Mouse (Mus musculus): ENCODE measurements at regions not wholly inside any gene's neighbourhood (a gene's known extent, or its start where the extent isn't known, plus 50 kb on each side); places are given as distances from the start of the nearest gene placed in this dataset.
"Not testable (repeated sequence)": the region's sequence is repeated elsewhere in the genome, so short reads cannot be mapped to it uniquely, and the experiment has no call there.

- Histone ChIP-seq H3K9me3 (replicated peaks) (no peaks in the 10 kb centered on the region), H3K27me3 (ENCODE audit: low read depth, poor library complexity, severe bottlenecking) (no peaks in the 10 kb centered on the region), H3K27ac (no peak overlapping the region), H3K4me1 (peaks cover 26% of the 10 kb centered on the region), H3K36me3 (no peaks in the 10 kb centered on the region), H3K4me3 (no peak overlapping the region)
- WGBS = 84% methylated on average over 16 of the region's 16 CpGs
- DNase-seq (ENCODE audit: low spot score) = no peak
These were observed 495.2 kb downstream of the Hace1 start for GRCm38 (mm10) chr10:46072550-46073470.

GRCm38 (mm10) chr10:46087766-46088165, 510.1 kb downstream of the Hace1 start:
- Histone ChIP-seq H3K27ac (no peak overlapping the region), H3K9me3 (replicated peaks) (no peaks in the 10 kb centered on the region), H3K4me1 (peaks cover 7% of the 10 kb centered on the region; the same call in 1 of the 2 replicates), H3K36me3 (no peaks in the 10 kb centered on the region), H3K27me3 (ENCODE audit: low read depth, poor library complexity, severe bottlenecking) (no peaks in the 10 kb centered on the region), H3K4me3 (no peak overlapping the region)
- peak; percentile 40 for DNase-seq (ENCODE audit: low spot score)
- 34% methylated on average over 4 of the region's 4 CpGs for WGBS

- no peaks in the 10 kb centered on the region for H3K27me3 ChIP-seq (ENCODE audit: low read depth, poor library complexity, severe bottlenecking)
- no peaks in the 10 kb centered on the region for H3K9me3 ChIP-seq (replicated peaks)
- H3K4me3 ChIP-seq = no peak overlapping the region
- DNase-seq (ENCODE audit: low spot score) = no peak
- H3K36me3 ChIP-seq = no peaks in the 10 kb centered on the region
- H3K27ac ChIP-seq = no peak overlapping the region
- H3K4me1 ChIP-seq = no peaks in the 10 kb centered on the region
These were observed 523.2 kb downstream of the Hace1 start for GRCm38 (mm10) chr10:46100837-46101236.

GRCm38 (mm10) chr10:46108810-46109209, 531.2 kb downstream of the Hace1 start:
- no peak for DNase-seq (ENCODE audit: low spot score)
- Histone ChIP-seq H3K4me1 (no peaks in the 10 kb centered on the region), H3K27me3 (ENCODE audit: low read depth, poor library complexity, severe bottlenecking) (no peaks in the 10 kb centered on the region), H3K36me3 (no peaks in the 10 kb centered on the region), H3K4me3 (no peak overlapping the region), H3K9me3 (replicated peaks) (no peaks in the 10 kb centered on the region), H3K27ac (no peak overlapping the region)
- WGBS = 85% methylated on average over 4 of the region's 4 CpGs

GRCm38 (mm10) chr10:46114631-46115130, 537.1 kb downstream of the Hace1 start:
- Histone ChIP-seq H3K4me1 (no peaks in the 10 kb centered on the region), H3K9me3 (replicated peaks) (no peaks in the 10 kb centered on the region), H3K36me3 (no peaks in the 10 kb centered on the region), H3K27ac (no peak overlapping the region), H3K27me3 (ENCODE audit: low read depth, poor library complexity, severe bottlenecking) (no peaks in the 10 kb centered on the region), H3K4me3 (no peak overlapping the region)
- DNase-seq (ENCODE audit: low spot score) = no peak
- 89% methylated on average over 5 of the region's 5 CpGs for WGBS

- H3K4me3 ChIP-seq; H3K36me3 ChIP-seq; DNase-seq (ENCODE audit: low spot score); H3K27me3 ChIP-seq (ENCODE audit: low read depth, poor library complexity, severe bottlenecking); H3K9me3 ChIP-seq (replicated peaks); H3K4me1 ChIP-seq; H3K27ac ChIP-seq: not testable (repeated sequence)
- WGBS = 80% methylated on average over 2 of the region's 2 CpGs
These were observed 544.8 kb downstream of the Hace1 start for GRCm38 (mm10) chr10:46122409-46122808.

GRCm38 (mm10) chr10:46123795-46124194, 546.2 kb downstream of the Hace1 start:
- no peaks in the 10 kb centered on the region for H3K4me1 ChIP-seq
- H3K27ac ChIP-seq = no peak overlapping the region

GRCm38 (mm10) chr10:46135120-46135748, 557.6 kb downstream of the Hace1 start:
- Histone ChIP-seq H3K9me3 (replicated peaks) (no peaks in the 10 kb centered on the region), H3K27me3 (ENCODE audit: low read depth, poor library complexity, severe bottlenecking) (no peaks in the 10 kb centered on the region), H3K4me3 (no peak overlapping the region), H3K27ac (no peak overlapping the region), H3K4me1 (no peaks in the 10 kb centered on the region), H3K36me3 (no peaks in the 10 kb centered on the region)
- 65% methylated on average over 2 of the region's 2 CpGs for WGBS
- no peak for DNase-seq (ENCODE audit: low spot score)

More at GRCm38 (mm10) chr10:46123795-46124194, 546.2 kb downstream of the Hace1 start:
- Histone ChIP-seq H3K27me3 (ENCODE audit: low read depth, poor library complexity, severe bottlenecking) (no peaks in the 10 kb centered on the region), H3K36me3 (no peaks in the 10 kb centered on the region), H3K4me3 (no peak overlapping the region), H3K9me3 (replicated peaks) (no peaks in the 10 kb centered on the region)
- no peak for DNase-seq (ENCODE audit: low spot score)

GRCm38 (mm10) chr10:46174035-46174434, 596.4 kb downstream of the Hace1 start:
- no peaks in the 10 kb centered on the region for H3K4me1 ChIP-seq
- no peaks in the 10 kb centered on the region for H3K27me3 ChIP-seq (ENCODE audit: low read depth, poor library complexity, severe bottlenecking)
- WGBS = 86% methylated on average over 2 of the region's 2 CpGs
- no peak for DNase-seq (ENCODE audit: low spot score)
- no peaks in the 10 kb centered on the region for H3K36me3 ChIP-seq
- no peak overlapping the region for H3K4me3 ChIP-seq
- H3K27ac ChIP-seq = no peak overlapping the region
- no peaks in the 10 kb centered on the region for H3K9me3 ChIP-seq (replicated peaks)

GRCm38 (mm10) chr10:46185763-46186458, 608.3 kb downstream of the Hace1 start:
- H3K4me1 ChIP-seq = no peaks in the 10 kb centered on the region
- no peak overlapping the region for H3K27ac ChIP-seq
- no peaks in the 10 kb centered on the region for H3K27me3 ChIP-seq (ENCODE audit: low read depth, poor library complexity, severe bottlenecking)
- 88% methylated on average over 4 of the region's 4 CpGs for WGBS
- no peak for DNase-seq (ENCODE audit: low spot score)
- no peaks in the 10 kb centered on the region for H3K9me3 ChIP-seq (replicated peaks)
- no peak overlapping the region for H3K4me3 ChIP-seq
- H3K36me3 ChIP-seq = no peaks in the 10 kb centered on the region

GRCm38 (mm10) chr10:46194143-46194542, 616.5 kb downstream of the Hace1 start:
- H3K27me3 ChIP-seq (ENCODE audit: low read depth, poor library complexity, severe bottlenecking) = no peaks in the 10 kb centered on the region
- no peaks in the 10 kb centered on the region for H3K36me3 ChIP-seq
- no peaks in the 10 kb centered on the region for H3K4me1 ChIP-seq
- H3K9me3 ChIP-seq (replicated peaks) = no peaks in the 10 kb centered on the region
- no peak overlapping the region for H3K4me3 ChIP-seq
- no peak for DNase-seq (ENCODE audit: low spot score)
- H3K27ac ChIP-seq = no peak overlapping the region

GRCm38 (mm10) chr10:46226837-46227402, 649.3 kb downstream of the Hace1 start:
- 89% methylated on average over 7 of the region's 7 CpGs for WGBS
- Histone ChIP-seq H3K4me3 (no peak overlapping the region), H3K36me3 (no peaks in the 10 kb centered on the region), H3K27me3 (ENCODE audit: low read depth, poor library complexity, severe bottlenecking) (no peaks in the 10 kb centered on the region), H3K27ac (no peak overlapping the region), H3K4me1 (no peaks in the 10 kb centered on the region), H3K9me3 (replicated peaks) (no peaks in the 10 kb centered on the region)
- no peak for DNase-seq (ENCODE audit: low spot score)
